Mouse (Mus musculus) heart, embryonic 15.5 days (tissue): ENCODE results near the gene Vps29. TPM values are rescaled to one million over a fixed set of nuclear protein-coding genes. Genes with fewer than 3 reads are reported as not detected.

Experiments
- ATAC-seq: fragments of 200-750 bp; cut with Nextera tagmentation; replicated peaks from 2 replicates; pipeline ENCODE4 v1.8.0; 2017; ENCODE audit warnings: low read depth, moderate TSS enrichment; ENCODE audit not compliant: insufficient number of reproducible peaks, insufficient read depth, low FRiP score
- H3K27ac ChIP-seq: fragments of 300-500 bp; sonication (generic); 2 replicates; pipeline ENCODE4 v1.5.1; 2015; ENCODE audit warnings: mild to moderate bottlenecking, inconsistent platforms
- H3K27me3 ChIP-seq: fragments of 300-500 bp; sonication (generic); 2 replicates; pipeline ENCODE4 v1.6.1; 2015; ENCODE audit warnings: inconsistent platforms
- H3K36me3 ChIP-seq: fragments of 300-500 bp; sonication (generic); 2 replicates; pipeline ENCODE4 v1.6.1; 2015; ENCODE audit warnings: mild to moderate bottlenecking, inconsistent platforms
- H3K4me1 ChIP-seq: fragments of 300-500 bp; sonication (generic); replicated peaks from 2 replicates; pipeline ENCODE4 v1.6.1; 2015; ENCODE audit warnings: inconsistent platforms
- H3K4me2 ChIP-seq: fragments of 300-500 bp; sonication (generic); 2 replicates; pipeline ENCODE4 v1.6.1; 2015; ENCODE audit warnings: inconsistent platforms, mild to moderate bottlenecking, moderate library complexity
- H3K4me3 ChIP-seq: fragments of 300-500 bp; sonication (generic); 2 replicates; pipeline ENCODE4 v1.5.1; 2015; ENCODE audit warnings: mild to moderate bottlenecking, inconsistent platforms
- H3K9ac ChIP-seq: fragments of 300-500 bp; sonication (generic); 2 replicates; pipeline ENCODE4 v1.6.1; 2015; ENCODE audit warnings: mild to moderate bottlenecking, inconsistent platforms
- H3K9me3 ChIP-seq: fragments of 300-500 bp; sonication (generic); replicated peaks from 2 replicates; pipeline ENCODE4 v1.6.1; 2016; ENCODE audit warnings: inconsistent platforms
- WGBS: fragments of 180-500 bp; shearing (Covaris S2); methylation state at CpG from one replicate; pipeline ENCODE4 v1.1.7; 2015; ENCODE audit warnings: mixed read lengths; 5-methylcytosine and 5-hydroxymethylcytosine counted together
- polyA plus RNA-seq: library from polyadenylated mRNA; unstranded; fragments of >200 nt; fragmentation: Nextera tagmentation; extraction: Ambion mirVana; gene quantifications from 2 replicates; pipeline ENCODE4 v1.2.1, GENCODE M21; 2015

Gene Vps29
- polyA plus RNA-seq = 177 and 206 TPM in 2 replicates

DNA sequence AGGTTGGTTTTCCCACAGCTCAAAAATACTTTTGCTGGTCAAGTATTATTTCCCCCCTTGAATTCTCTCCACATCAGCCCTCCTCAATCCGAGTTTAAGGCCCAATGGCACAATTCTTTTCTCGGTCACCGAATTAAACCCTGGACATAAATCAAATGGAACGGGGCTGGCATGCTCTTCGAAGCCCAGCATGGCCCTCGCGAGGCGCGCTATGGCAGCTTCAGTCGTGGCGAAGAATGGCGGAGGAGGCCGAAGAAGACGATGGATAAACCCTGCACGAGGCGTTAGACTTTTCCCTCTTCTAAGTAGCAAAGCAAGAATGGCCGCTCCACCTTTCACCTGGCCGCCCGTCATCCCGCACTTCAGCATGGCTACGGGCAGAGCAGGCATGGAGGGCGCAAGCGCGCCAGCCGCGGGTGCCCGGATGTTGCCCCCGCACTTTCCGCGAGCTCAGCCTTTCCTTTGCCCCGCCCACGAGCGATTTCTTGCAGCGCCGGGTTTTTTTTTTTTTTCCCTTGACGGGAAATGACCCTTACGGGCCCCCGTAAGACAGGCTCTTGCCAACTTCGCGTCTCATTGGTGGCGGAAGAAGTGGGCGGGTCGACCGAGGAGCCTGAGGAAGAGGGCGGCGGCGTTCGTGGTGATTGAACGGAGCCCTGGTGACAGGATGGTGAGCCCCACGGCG lies at the start of gene Vps29, which contains the start of gene Rad9b:
TSS of gene Vps29 (plus strand) at position 563 of the 685 bp plus-strand sequence.
TSS of gene Rad9b (minus strand) at position 427 of the 685 bp plus-strand sequence.
- 2% methylated on average over 51 of the region's 51 CpGs for WGBS
- peaks cover 11% of the 10 kb centered on the region for H3K4me1 ChIP-seq
- ATAC-seq = peak; percentile 92
- peaks cover 4% of the 10 kb centered on the region for H3K36me3 ChIP-seq
- H3K27ac ChIP-seq = peak within 1 kb of the TSS; percentile 79
- peak within 1 kb of the TSS; percentile 84 for H3K4me2 ChIP-seq
- H3K4me3 ChIP-seq = peak within 1 kb of the TSS; percentile 70
- H3K27me3 ChIP-seq = no peaks in the 10 kb centered on the region
- no peaks in the 10 kb centered on the region for H3K9me3 ChIP-seq
- H3K9ac ChIP-seq = peak within 1 kb of the TSS; percentile 84

DNA sequence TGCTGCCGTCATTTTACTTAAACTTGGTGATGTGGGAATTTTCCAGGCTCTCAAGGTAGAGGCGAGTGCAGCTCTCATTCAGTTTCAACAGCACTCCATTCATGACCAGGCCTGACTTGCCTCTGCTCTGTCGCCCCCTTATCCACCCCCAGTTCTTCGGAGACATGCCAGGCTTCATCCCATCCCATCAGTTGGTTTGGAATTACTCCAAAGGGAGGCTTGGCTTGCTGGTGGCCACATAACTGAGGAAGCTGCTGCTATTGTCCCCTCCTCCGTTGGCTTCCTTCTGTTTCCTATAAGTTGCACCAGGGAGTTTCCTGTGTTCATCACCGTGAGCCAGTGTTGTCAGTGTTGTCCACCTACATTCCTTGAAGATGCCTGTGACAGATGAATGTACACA lies 49.6 kb upstream of the Vps29 start:
- Histone ChIP-seq H3K9ac (no peak overlapping the region), H3K36me3 (peaks cover 9% of the 10 kb centered on the region), H3K4me3 (no peak overlapping the region), H3K4me1 (peaks cover 48% of the 10 kb centered on the region), H3K9me3 (no peaks in the 10 kb centered on the region), H3K27ac (no peak overlapping the region), H3K27me3 (no peaks in the 10 kb centered on the region), H3K4me2 (no peak overlapping the region)
- 57% methylated on average over 6 of the region's 6 CpGs for whole genome bisulfite sequencing
- ATAC-seq = no peak

- Histone ChIP-seq H3K27ac (no peak overlapping the region), H3K4me1 (peaks cover 41% of the 10 kb centered on the region), H3K36me3 (peaks cover 9% of the 10 kb centered on the region), H3K9ac (no peak overlapping the region), H3K27me3 (no peaks in the 10 kb centered on the region), H3K4me2 (no peak overlapping the region), H3K9me3 (no peaks in the 10 kb centered on the region), H3K4me3 (no peak overlapping the region)
- 89% methylated on average over 7 of the region's 7 CpGs for WGBS
- ATAC-seq = no peak
Measured at GRCm38 (mm10) chr5:122305472-122305871, 48.7 kb upstream of the Vps29 start.

DNA sequence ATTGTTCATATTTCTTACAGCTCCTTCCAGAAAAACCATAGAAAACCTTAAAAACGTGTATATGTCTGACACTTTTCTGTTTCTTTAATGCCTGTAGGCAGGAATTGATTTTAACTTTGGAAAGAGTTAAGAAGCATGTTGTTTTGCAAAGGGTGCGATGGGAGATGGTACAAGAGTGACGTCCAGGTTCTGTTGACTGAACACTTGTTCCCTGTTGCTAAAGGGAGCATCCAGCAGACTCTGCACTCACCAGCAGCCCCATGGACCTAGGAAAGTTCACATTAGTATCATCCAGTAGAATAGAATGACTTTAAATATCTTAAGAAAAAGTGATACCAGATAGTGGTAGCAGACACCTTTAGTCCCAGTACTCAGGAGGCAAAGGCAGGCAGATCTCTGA lies 47.6 kb upstream of the Vps29 start:
- peaks cover 47% of the 10 kb centered on the region for H3K4me1 ChIP-seq
- H3K27ac ChIP-seq = no peak overlapping the region
- no peak overlapping the region for H3K4me3 ChIP-seq
- H3K27me3 ChIP-seq = no peaks in the 10 kb centered on the region
- no peak overlapping the region for H3K9ac ChIP-seq
- no peak overlapping the region for H3K4me2 ChIP-seq
- no peaks in the 10 kb centered on the region for H3K9me3 ChIP-seq
- peaks cover 13% of the 10 kb centered on the region for H3K36me3 ChIP-seq
- no peak for ATAC-seq
- WGBS = 88% methylated on average over 3 of the region's 3 CpGs

- WGBS = 59% methylated on average over 8 of the region's 8 CpGs
- Histone ChIP-seq H3K27me3 (no peaks in the 10 kb centered on the region), H3K9me3 (no peaks in the 10 kb centered on the region), H3K4me2 (no peak overlapping the region), H3K36me3 (peaks cover 13% of the 10 kb centered on the region), H3K4me1 (peaks cover 44% of the 10 kb centered on the region), H3K27ac (no peak overlapping the region; the same call in 1 of the 2 replicates), H3K4me3 (no peak overlapping the region), H3K9ac (no peak overlapping the region)
- no peak for ATAC-seq
Measured at GRCm38 (mm10) chr5:122310699-122311098, 43.5 kb upstream of the Vps29 start.

DNA sequence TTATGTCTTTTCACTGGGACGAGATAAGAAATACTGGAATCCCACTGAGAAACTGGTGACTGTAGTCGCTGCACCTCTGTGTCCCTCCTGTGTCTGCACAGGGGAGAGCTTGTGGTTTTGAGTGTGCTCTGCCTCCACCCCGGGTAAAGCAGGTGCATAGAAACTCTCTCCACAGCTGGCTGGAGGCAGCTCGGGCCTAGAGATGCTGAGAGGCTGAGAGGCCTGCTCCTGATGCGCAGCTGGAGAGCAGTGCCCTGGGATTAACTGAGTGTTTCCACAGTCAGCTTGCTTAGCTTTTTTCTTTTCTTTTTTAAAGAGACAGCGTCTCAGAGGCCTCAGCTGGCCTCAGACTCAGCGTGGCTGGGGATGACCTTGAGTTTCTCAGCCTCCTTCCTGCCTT lies 42.5 kb upstream of the Vps29 start:
- H3K9me3 ChIP-seq = no peaks in the 10 kb centered on the region
- no peak overlapping the region for H3K9ac ChIP-seq
- no peak for ATAC-seq
- H3K27ac ChIP-seq = 0 out of 2 replicates have a peak overlapping the region, but pooled peaks have one; percentile 7
- peaks cover 50% of the 10 kb centered on the region for H3K4me1 ChIP-seq
- H3K36me3 ChIP-seq = peaks cover 13% of the 10 kb centered on the region
- no peak overlapping the region for H3K4me3 ChIP-seq
- no peaks in the 10 kb centered on the region for H3K27me3 ChIP-seq
- WGBS = 66% methylated on average over 7 of the region's 7 CpGs
- H3K4me2 ChIP-seq = no peak overlapping the region

GRCm38 (mm10) chr5:122312346-122312745 lies 41.8 kb upstream of the Vps29 start:
- Histone ChIP-seq H3K9me3 (no peaks in the 10 kb centered on the region), H3K27me3 (no peaks in the 10 kb centered on the region), H3K4me2 (no peak overlapping the region), H3K9ac (no peak overlapping the region), H3K4me1 (peaks cover 56% of the 10 kb centered on the region), H3K36me3 (peaks cover 13% of the 10 kb centered on the region), H3K4me3 (no peak overlapping the region), H3K27ac (peak overlapping the region; percentile 3; the same call in 1 of the 2 replicates)
- 83% methylated on average over 4 of the region's 4 CpGs for WGBS
- ATAC-seq = no peak

DNA sequence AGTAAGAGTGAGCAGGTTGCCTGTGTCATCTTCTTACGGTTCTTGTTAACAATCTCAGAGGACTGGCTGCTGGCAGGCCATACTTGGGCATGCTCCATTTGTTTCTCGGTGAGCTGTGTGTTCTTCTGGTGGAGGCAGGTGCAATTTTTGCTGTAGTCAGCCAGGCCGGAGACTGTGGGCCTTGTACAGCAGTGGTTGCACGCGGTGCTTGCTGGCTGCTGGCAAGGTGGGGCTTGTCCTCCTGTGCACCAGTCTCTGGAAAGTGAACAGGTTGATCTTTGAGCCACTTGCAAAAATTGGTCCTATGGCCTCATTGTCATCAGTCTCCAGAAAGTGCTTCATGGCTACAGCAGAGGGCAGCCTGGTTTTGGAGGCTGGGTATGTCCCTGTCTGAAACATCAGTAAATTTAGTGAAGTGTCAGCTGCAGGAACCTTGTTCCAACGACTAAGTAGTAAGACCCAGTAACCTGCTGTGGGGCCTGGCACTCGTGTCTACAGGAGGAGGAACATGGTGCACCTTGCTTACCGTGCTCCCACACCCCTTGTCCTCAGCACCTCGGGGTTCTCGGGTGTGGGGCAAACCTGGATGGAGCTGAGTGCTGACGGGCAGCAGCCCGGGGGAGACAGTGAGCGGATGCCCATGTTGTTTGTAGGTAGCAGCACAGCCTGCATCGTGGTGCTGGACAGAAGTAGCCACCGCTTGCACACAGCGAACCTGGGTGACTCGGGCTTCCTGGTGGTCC lies 41.1 kb upstream of the Vps29 start:
- H3K9ac ChIP-seq = no peak overlapping the region
- ATAC-seq = no peak

DNA sequence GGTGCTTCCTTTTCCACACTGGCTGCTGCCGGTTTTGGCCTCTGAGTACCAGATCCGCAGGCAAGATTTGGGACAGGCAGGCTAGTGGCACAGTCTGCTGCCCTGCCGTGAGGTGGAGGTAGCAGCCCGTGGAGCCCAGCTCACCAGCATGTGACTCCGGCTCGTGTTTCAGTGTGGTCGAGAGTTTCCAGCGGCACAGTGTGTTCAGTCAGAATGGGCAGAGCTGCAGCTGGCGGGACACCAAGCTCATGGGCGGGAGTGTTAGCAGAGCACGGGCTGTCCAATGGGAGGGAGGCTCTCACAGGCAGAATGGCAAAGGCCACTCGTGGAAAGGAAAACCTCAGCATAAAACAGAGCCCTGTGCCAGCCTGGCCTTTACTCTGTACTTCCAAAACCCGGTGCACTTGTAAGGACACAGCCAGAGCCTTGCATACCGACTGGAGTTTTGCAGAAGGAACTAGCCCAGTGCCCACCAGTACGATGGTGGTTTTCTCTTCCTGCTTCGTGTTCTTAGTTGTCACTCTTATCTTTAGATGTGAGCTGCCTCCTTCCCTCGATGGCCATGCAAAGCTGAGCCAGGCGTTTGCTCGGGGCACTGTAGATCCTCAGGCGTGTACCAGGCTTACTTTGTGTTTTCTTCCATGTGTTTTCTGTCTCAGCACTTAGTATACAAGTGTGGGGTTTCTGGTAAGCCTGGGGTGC lies 39.1 kb upstream of the Vps29 start:
- no peaks in the 10 kb centered on the region for H3K9me3 ChIP-seq
- WGBS = 31% methylated on average over 20 of the region's 20 CpGs
- peak overlapping the region; percentile 39 for H3K4me2 ChIP-seq
- ATAC-seq = peak; percentile 86
- peaks cover 4% of the 10 kb centered on the region; the same call in 1 of the 2 replicates for H3K36me3 ChIP-seq
- H3K9ac ChIP-seq = peak overlapping the region; percentile 19; the same call in 1 of the 2 replicates
- H3K4me3 ChIP-seq = 0 out of 2 replicates have a peak overlapping the region, but pooled peaks have one; percentile 6
- peaks cover 78% of the 10 kb centered on the region for H3K4me1 ChIP-seq
- no peaks in the 10 kb centered on the region for H3K27me3 ChIP-seq
- peak overlapping the region; percentile 84 for H3K27ac ChIP-seq

More for the DNA sequence above, 41.1 kb upstream of the Vps29 start:
- Histone ChIP-seq H3K36me3 (peaks cover 12% of the 10 kb centered on the region), H3K27me3 (no peaks in the 10 kb centered on the region), H3K9me3 (no peaks in the 10 kb centered on the region), H3K4me1 (peaks cover 62% of the 10 kb centered on the region), H3K27ac (0 out of 2 replicates have a peak overlapping the region, but pooled peaks have one; percentile 3), H3K4me2 (no peak overlapping the region), H3K4me3 (no peak overlapping the region)
- WGBS = 87% methylated on average over 17 of the region's 17 CpGs

- peaks cover 18% of the 10 kb centered on the region for H3K36me3 ChIP-seq
- no peak overlapping the region for H3K9ac ChIP-seq
- no peak overlapping the region for H3K4me3 ChIP-seq
- no peaks in the 10 kb centered on the region for H3K27me3 ChIP-seq
- H3K4me2 ChIP-seq = no peak overlapping the region
- 51% methylated on average over 11 of the region's 11 CpGs for WGBS
- peak overlapping the region; percentile 96; the same call in 1 of the 2 replicates for H3K27ac ChIP-seq
- H3K4me1 ChIP-seq = peaks cover 73% of the 10 kb centered on the region
- no peaks in the 10 kb centered on the region for H3K9me3 ChIP-seq
- no peak for ATAC-seq
Measured at GRCm38 (mm10) chr5:122317329-122318045, 36.7 kb upstream of the Vps29 start.
